In genomic region chr16:34473891-34474290, GRCm38 (mm10) we compare ENCODE assay signal across 15 mouse cellular contexts.
DNase-seq lines count a peak whose midpoint lies in the region; ATAC-seq lines count a peak whose summit lies in the region.
"Had no signal": no experiment of that assay in that cellular context is flagged by ENCODE, and none has a peak within 500 bp of the region (broad histone marks: within the 10 kb centered on the region; RNA-seq: fewer than 3 reads in every experiment).

No protein-coding gene starts in this region.

- peak; percentile 44 for DNase-seq in embryo, embryonic 10.5 days (ENCODE audit: low spot score)
- no peak for DNase-seq in embryo, embryonic 9.5 days (ENCODE audit: extremely low spot score)
- DNase-seq in left cerebral cortex, postnatal 25 days (ENCODE audit: low spot score in 2 of 2): peak; percentile 51 to 58
- no peak for DNase-seq in left cerebral cortex, adult 11 months (ENCODE audit: low spot score)
- peak; percentile 63 for DNase-seq in forebrain, embryonic 14.5 days (ENCODE audit: low spot score)
- DNase-seq in midbrain, embryonic 14.5 days: peak; percentile 78
- no peak for DNase-seq in cerebellum, adult 11-12 months
- DNase-seq: adrenal gland, postnatal 14 days; cerebellum, adult 18-20 months; kidney, postnatal 10 days; lung, postnatal 14 days had no signal

- 0 out of 2 replicates have a peak overlapping the region, but pooled peaks have one; percentile 1 for H3K4me2 ChIP-seq in forebrain, embryonic 14.5 days (ENCODE audit: low read length)
- H3K4me2 ChIP-seq in midbrain, embryonic 14.5 days (ENCODE audit: low read length): peak overlapping the region; percentile 20; the same call in 1 of the 2 replicates
- H3K4me2 ChIP-seq in kidney, embryonic 15.5 days: no peak overlapping the region
- H3K4me2 ChIP-seq: embryonic facial prominence, embryonic 13.5 days; liver, embryonic 12.5 days; neural tube, embryonic 15.5 days had no signal

- 46% methylated on average over 4 of the region's 4 CpGs for WGBS in forebrain, embryonic 14.5 days
- 26% methylated on average over 4 of the region's 4 CpGs for WGBS in midbrain, embryonic 14.5 days
- WGBS in kidney, embryonic 15.5 days: 62% methylated on average over 4 of the region's 4 CpGs

- no peak overlapping the region for H3K4me3 ChIP-seq in forebrain, embryonic 14.5 days (ENCODE audit: low read depth, low read length)
- no peak overlapping the region for H3K4me3 ChIP-seq in midbrain, embryonic 14.5 days (replicated peaks; ENCODE audit: low read depth, low read length)
- no peak overlapping the region for H3K4me3 ChIP-seq in kidney, embryonic 15.5 days (replicated peaks)
- H3K4me3 ChIP-seq: embryonic facial prominence, embryonic 13.5 days; liver, embryonic 12.5 days; neural tube, embryonic 15.5 days had no signal

- no peaks in the 10 kb centered on the region for H3K36me3 ChIP-seq in forebrain, embryonic 14.5 days (ENCODE audit: control insufficient read depth, insufficient read depth, low read length)
- no peaks in the 10 kb centered on the region for H3K36me3 ChIP-seq in midbrain, embryonic 14.5 days (ENCODE audit: control insufficient read depth, insufficient read depth, low read length)
- H3K36me3 ChIP-seq in kidney, embryonic 15.5 days: no peaks in the 10 kb centered on the region
- H3K36me3 ChIP-seq: embryonic facial prominence, embryonic 13.5 days; liver, embryonic 12.5 days; neural tube, embryonic 15.5 days had no signal

- H3K9ac ChIP-seq in forebrain, embryonic 14.5 days (ENCODE audit: low read length): no peak overlapping the region
- no peak overlapping the region for H3K9ac ChIP-seq in midbrain, embryonic 14.5 days (replicated peaks; ENCODE audit: low read length)
- H3K9ac ChIP-seq in kidney, embryonic 15.5 days: no peak overlapping the region
- H3K9ac ChIP-seq: embryonic facial prominence, embryonic 13.5 days; liver, embryonic 12.5 days; neural tube, embryonic 15.5 days had no signal

- intact Hi-C loops in left cerebral cortex, postnatal 25 days (cut with DNase I): loop anchor here (5.0 kb wide), 1 partner anchor 98 kb away; the partner anchor contains the start of gene Kalrn

- 0 out of 2 replicates have a peak overlapping the region, but pooled peaks have one; percentile 50 for H3K27ac ChIP-seq in forebrain, embryonic 14.5 days (ENCODE audit: low read depth, low read length)
- peak overlapping the region; percentile 67 for H3K27ac ChIP-seq in midbrain, embryonic 14.5 days (replicated peaks; ENCODE audit: low read depth, low read length)
- no peak overlapping the region for H3K27ac ChIP-seq in kidney, embryonic 15.5 days
- H3K27ac ChIP-seq: embryonic facial prominence, embryonic 13.5 days; liver, embryonic 12.5 days; neural tube, embryonic 15.5 days had no signal

- H3K27me3 ChIP-seq in forebrain, embryonic 14.5 days (replicated peaks; ENCODE audit: control insufficient read depth, insufficient read depth, low read length): no peaks in the 10 kb centered on the region
- no peaks in the 10 kb centered on the region for H3K27me3 ChIP-seq in midbrain, embryonic 14.5 days (ENCODE audit: control insufficient read depth, insufficient read depth, low read length)
- no peaks in the 10 kb centered on the region for H3K27me3 ChIP-seq in kidney, embryonic 15.5 days
- H3K27me3 ChIP-seq: embryonic facial prominence, embryonic 13.5 days; liver, embryonic 12.5 days; neural tube, embryonic 15.5 days had no signal

- no peaks in the 10 kb centered on the region for H3K9me3 ChIP-seq in forebrain, embryonic 14.5 days (replicated peaks; ENCODE audit: control insufficient read depth, low read length)
- no peaks in the 10 kb centered on the region for H3K9me3 ChIP-seq in midbrain, embryonic 14.5 days (ENCODE audit: control insufficient read depth, low read length)
- H3K9me3 ChIP-seq in kidney, embryonic 15.5 days (replicated peaks): no peaks in the 10 kb centered on the region
- H3K9me3 ChIP-seq: embryonic facial prominence, embryonic 13.5 days; liver, embryonic 12.5 days; neural tube, embryonic 15.5 days had no signal

- 0 out of 2 replicates have a peak, but pooled peaks have one; percentile 11 for ATAC-seq in forebrain, embryonic 14.5 days
- ATAC-seq in midbrain, embryonic 14.5 days (ENCODE audit: low FRiP score, low TSS enrichment): no peak
- no peak for ATAC-seq in kidney, embryonic 15.5 days (replicated peaks; ENCODE audit: low FRiP score)
- ATAC-seq: liver, embryonic 12.5 days had no signal

- peaks cover 41% of the 10 kb centered on the region for H3K4me1 ChIP-seq in forebrain, embryonic 14.5 days (ENCODE audit: control insufficient read depth, insufficient read depth, low read length)
- H3K4me1 ChIP-seq in midbrain, embryonic 14.5 days (ENCODE audit: control insufficient read depth, insufficient read depth, low read length): peaks cover 65% of the 10 kb centered on the region
- H3K4me1 ChIP-seq in kidney, embryonic 15.5 days: peaks cover 42% of the 10 kb centered on the region

Comparison
In these comparisons a context has a peak if more than half of its experiments do, and no peak if none do; other contexts are left out.
1. DNase-seq: peak in embryo, embryonic 10.5 days (single experiment), left cerebral cortex, postnatal 25 days (2 of 2), forebrain, embryonic 14.5 days (single experiment) and midbrain, embryonic 14.5 days (single experiment); none in embryo, embryonic 9.5 days (single experiment), left cerebral cortex, adult 11 months (single experiment) and cerebellum, adult 11-12 months (single experiment).